Mouse (Mus musculus) T-helper 2 cell (primary cell): ENCODE data around the gene Fh1.

Experiments
- in situ Hi-C: fragments of 300-600 bp; cut with MboI, MseI; formaldehyde crosslinking; loops from one replicate; pipeline ENCODE4 v1.15.1; 2025; ENCODE audit warnings: high pct_unique_total_duplicates

Fh1 gene

GRCm38 (mm10) chr1:175625257-175625879 is at the start of gene Fh1:
Fh1 (minus strand) TSS chr1:175625635.
- in situ Hi-C loops = loop anchor here (5.0 kb wide), 1 partner anchor 72 kb away; the partner anchor contains the start of gene Wdr64

GRCm38 (mm10) chr1:175675116-175675515 is 49.7 kb upstream of the Fh1 start:
- in situ Hi-C loops = no loop called here

GRCm38 (mm10) chr1:175673563-175674325 is 48.3 kb upstream of the Fh1 start:
- in situ Hi-C loops = no loop called here

- in situ Hi-C loops = no loop called here
Measured at GRCm38 (mm10) chr1:175671626-175672025, 46.2 kb upstream of the Fh1 start.

- in situ Hi-C loops = no loop called here
Measured at GRCm38 (mm10) chr1:175670042-175670441, 44.6 kb upstream of the Fh1 start.

GRCm38 (mm10) chr1:175669456-175669855 is 44.0 kb upstream of the Fh1 start:
- in situ Hi-C loops = no loop called here

- in situ Hi-C loops = no loop called here
Measured at GRCm38 (mm10) chr1:175668666-175669405, 43.4 kb upstream of the Fh1 start.

- in situ Hi-C loops = no loop called here
Measured at GRCm38 (mm10) chr1:175659900-175660299, 34.5 kb upstream of the Fh1 start.

- in situ Hi-C loops = no loop called here
Measured at GRCm38 (mm10) chr1:175648615-175649014, 23.2 kb upstream of the Fh1 start.

GRCm38 (mm10) chr1:175646952-175647351 is 21.5 kb upstream of the Fh1 start:
- in situ Hi-C loops = no loop called here

- in situ Hi-C loops = loop anchor here (5.0 kb wide), 1 partner anchor 39 kb away; no protein-coding TSS in a partner anchor
Measured at GRCm38 (mm10) chr1:175643496-175644265, 18.2 kb upstream of the Fh1 start.

GRCm38 (mm10) chr1:175640435-175641150 is 15.2 kb upstream of the Fh1 start:
- in situ Hi-C loops = loop anchor here (5.0 kb wide), 1 partner anchor 42 kb away; no protein-coding TSS in a partner anchor

- in situ Hi-C loops = no loop called here
Measured at GRCm38 (mm10) chr1:175639072-175639471, 13.6 kb upstream of the Fh1 start.

GRCm38 (mm10) chr1:175637677-175638076 is 12.2 kb upstream of the Fh1 start:
- in situ Hi-C loops = no loop called here

GRCm38 (mm10) chr1:175632470-175632869 is 7.0 kb upstream of the Fh1 start:
- in situ Hi-C loops = no loop called here

GRCm38 (mm10) chr1:175631721-175632221 is 6.3 kb upstream of the Fh1 start:
- in situ Hi-C loops = no loop called here

GRCm38 (mm10) chr1:175631080-175631479 is 5.6 kb upstream of the Fh1 start:
- in situ Hi-C loops = no loop called here

- in situ Hi-C loops = no loop called here
Measured at GRCm38 (mm10) chr1:175630345-175630744, 4.9 kb upstream of the Fh1 start.

GRCm38 (mm10) chr1:175629248-175629647 is 3.8 kb upstream of the Fh1 start:
- in situ Hi-C loops = loop anchor here (5.0 kb wide), 1 partner anchor 68 kb away; the partner anchor contains the start of gene Wdr64

GRCm38 (mm10) chr1:175625990-175626692 is 706 bp upstream of the Fh1 start:
- in situ Hi-C loops = loop anchor here (5.0 kb wide), 1 partner anchor 71 kb away; the partner anchor contains the start of gene Wdr64
